Mouse (Mus musculus): ENCODE data around the gene Melk. TPM values are rescaled to one million over a fixed set of nuclear protein-coding genes. Genes with fewer than 3 reads are reported as not detected.

Gene Melk
- 15.3 and 17.0 TPM in 2 replicates for polyA plus RNA-seq (2012; ENCODE audit: insufficient read depth, insufficient read length, missing spikeins)

GRCm38 (mm10) chr4:44300781-44301750 is at the start of gene Melk:
Gene Melk (plus strand): TSS chr4:44300876.
- Histone ChIP-seq H3K4me3 (ENCODE audit: insufficient read depth, low read length) (peak within 1 kb of the TSS; percentile 98), H3K4me1 (ENCODE audit: control insufficient read depth, insufficient read depth, low read length) (peaks cover 7% of the 10 kb centered on the region), H3K27ac (ENCODE audit: insufficient read depth, low read depth, low read length) (peak within 1 kb of the TSS; percentile 60; the same call in 1 of the 2 replicates)
- TF ChIP-seq CTCF (IDR thresholded peaks at IDR 0.05; ENCODE audit: low read depth, low read length) (no peak), POLR2A (IDR thresholded peaks at IDR 0.05; ENCODE audit: borderline replicate concordance, low read depth, low read length) (no peak)

- TF ChIP-seq POLR2A (IDR thresholded peaks at IDR 0.05; ENCODE audit: borderline replicate concordance, low read depth, low read length) = no peak
- TF ChIP-seq CTCF (IDR thresholded peaks at IDR 0.05; ENCODE audit: low read depth, low read length) = no peak
- no peak overlapping the region for H3K4me3 ChIP-seq (ENCODE audit: insufficient read depth, low read length)
- no peak overlapping the region for H3K27ac ChIP-seq (ENCODE audit: insufficient read depth, low read depth, low read length)
- H3K4me1 ChIP-seq (ENCODE audit: control insufficient read depth, insufficient read depth, low read length) = peaks cover 13% of the 10 kb centered on the region
Observed at GRCm38 (mm10) chr4:44251521-44251920, 49.2 kb upstream of the Melk start.

GRCm38 (mm10) chr4:44251966-44252916 is 48.4 kb upstream of the Melk start:
- TF ChIP-seq CTCF (IDR thresholded peaks at IDR 0.05; ENCODE audit: low read depth, low read length) (no peak), POLR2A (IDR thresholded peaks at IDR 0.05; ENCODE audit: borderline replicate concordance, low read depth, low read length) (no peak)
- Histone ChIP-seq H3K4me1 (ENCODE audit: control insufficient read depth, insufficient read depth, low read length) (peaks cover 11% of the 10 kb centered on the region), H3K27ac (ENCODE audit: insufficient read depth, low read depth, low read length) (no peak overlapping the region), H3K4me3 (ENCODE audit: insufficient read depth, low read length) (no peak overlapping the region)

- TF ChIP-seq CTCF (IDR thresholded peaks at IDR 0.05; ENCODE audit: low read depth, low read length) (no peak), POLR2A (IDR thresholded peaks at IDR 0.05; ENCODE audit: borderline replicate concordance, low read depth, low read length) (no peak)
- H3K4me1 ChIP-seq (ENCODE audit: control insufficient read depth, insufficient read depth, low read length) = peaks cover 11% of the 10 kb centered on the region
- no peak overlapping the region for H3K4me3 ChIP-seq (ENCODE audit: insufficient read depth, low read length)
- H3K27ac ChIP-seq (ENCODE audit: insufficient read depth, low read depth, low read length) = no peak overlapping the region
Observed at GRCm38 (mm10) chr4:44253191-44253590, 47.5 kb upstream of the Melk start.

GRCm38 (mm10) chr4:44254579-44254978 is 46.1 kb upstream of the Melk start:
- Histone ChIP-seq H3K4me1 (ENCODE audit: control insufficient read depth, insufficient read depth, low read length) (peaks cover 11% of the 10 kb centered on the region), H3K4me3 (ENCODE audit: insufficient read depth, low read length) (no peak overlapping the region), H3K27ac (ENCODE audit: insufficient read depth, low read depth, low read length) (no peak overlapping the region)
- no peak for TF ChIP-seq CTCF (IDR thresholded peaks at IDR 0.05; ENCODE audit: low read depth, low read length)
- no peak for TF ChIP-seq POLR2A (IDR thresholded peaks at IDR 0.05; ENCODE audit: borderline replicate concordance, low read depth, low read length)

- TF ChIP-seq CTCF (IDR thresholded peaks at IDR 0.05; ENCODE audit: low read depth, low read length) (no peak), POLR2A (IDR thresholded peaks at IDR 0.05; ENCODE audit: borderline replicate concordance, low read depth, low read length) (no peak)
- Histone ChIP-seq H3K27ac (ENCODE audit: insufficient read depth, low read depth, low read length) (no peak overlapping the region), H3K4me1 (ENCODE audit: control insufficient read depth, insufficient read depth, low read length) (no peaks in the 10 kb centered on the region), H3K4me3 (ENCODE audit: insufficient read depth, low read length) (no peak overlapping the region)
Observed at GRCm38 (mm10) chr4:44259126-44259525, 41.5 kb upstream of the Melk start.

GRCm38 (mm10) chr4:44260244-44260643 is 40.4 kb upstream of the Melk start:
- no peak overlapping the region for H3K4me3 ChIP-seq (ENCODE audit: insufficient read depth, low read length)
- no peak for TF ChIP-seq CTCF (IDR thresholded peaks at IDR 0.05; ENCODE audit: low read depth, low read length)
- TF ChIP-seq POLR2A (IDR thresholded peaks at IDR 0.05; ENCODE audit: borderline replicate concordance, low read depth, low read length) = no peak

GRCm38 (mm10) chr4:44265500-44265899 is 35.2 kb upstream of the Melk start:
- Histone ChIP-seq H3K4me1 (ENCODE audit: control insufficient read depth, insufficient read depth, low read length) (no peaks in the 10 kb centered on the region), H3K27ac (ENCODE audit: insufficient read depth, low read depth, low read length) (no peak overlapping the region), H3K4me3 (ENCODE audit: insufficient read depth, low read length) (no peak overlapping the region)
- no peak for TF ChIP-seq CTCF (IDR thresholded peaks at IDR 0.05; ENCODE audit: low read depth, low read length)
- TF ChIP-seq POLR2A (IDR thresholded peaks at IDR 0.05; ENCODE audit: borderline replicate concordance, low read depth, low read length) = no peak

More at GRCm38 (mm10) chr4:44260244-44260643, 40.4 kb upstream of the Melk start:
- no peak overlapping the region for H3K27ac ChIP-seq (ENCODE audit: insufficient read depth, low read depth, low read length)
- H3K4me1 ChIP-seq (ENCODE audit: control insufficient read depth, insufficient read depth, low read length) = no peaks in the 10 kb centered on the region

GRCm38 (mm10) chr4:44267437-44267836 is 33.2 kb upstream of the Melk start:
- Histone ChIP-seq H3K4me1 (ENCODE audit: control insufficient read depth, insufficient read depth, low read length) (no peaks in the 10 kb centered on the region), H3K27ac (ENCODE audit: insufficient read depth, low read depth, low read length) (no peak overlapping the region), H3K4me3 (ENCODE audit: insufficient read depth, low read length) (no peak overlapping the region)
- TF ChIP-seq POLR2A (IDR thresholded peaks at IDR 0.05; ENCODE audit: borderline replicate concordance, low read depth, low read length) (no peak), CTCF (IDR thresholded peaks at IDR 0.05; ENCODE audit: low read depth, low read length) (no peak)

Data from bone marrow macrophage, adult 2 months (primary cell).